Mouse (Mus musculus): ENCODE measurements around the gene Vsig8. TPM values are rescaled to one million over a fixed set of nuclear protein-coding genes. Genes with fewer than 3 reads are reported as not detected.

Vsig8 gene
- polyA plus RNA-seq, 1 experiment, result 1.9 TPM

DNA sequence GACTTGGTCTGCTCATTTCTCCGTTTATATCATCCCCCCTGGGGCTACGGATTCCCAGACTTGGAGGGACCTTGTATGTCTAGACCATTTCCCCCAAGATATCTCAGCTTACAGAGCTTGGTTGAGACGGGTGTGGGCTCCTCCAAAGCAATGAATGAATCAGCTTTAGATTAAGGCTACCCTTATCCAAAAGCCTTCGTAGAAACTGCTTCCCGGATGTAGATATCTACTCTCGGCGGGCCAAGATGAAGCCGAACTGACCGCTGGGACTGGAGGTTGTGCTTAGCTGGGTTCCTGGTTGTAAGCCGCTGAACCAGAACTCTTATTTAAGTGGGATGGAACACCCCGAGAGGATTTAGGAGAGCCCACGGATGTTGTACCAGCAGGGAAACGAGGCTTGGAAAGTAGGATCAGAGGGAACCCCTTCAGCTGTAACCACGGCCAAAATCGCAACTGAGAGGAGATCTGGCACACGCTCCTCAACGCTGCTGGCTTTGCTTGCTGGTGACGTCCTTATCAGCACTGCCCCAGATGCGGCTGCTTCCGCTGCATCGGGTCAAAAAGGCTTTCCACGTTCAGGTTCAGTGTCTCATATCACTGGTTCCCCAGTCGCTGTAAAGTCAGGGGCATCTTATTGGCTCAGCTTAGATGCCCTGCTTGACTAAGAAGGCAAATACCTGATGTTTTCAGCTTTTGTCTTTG, 29.2 kb upstream of the Vsig8 start:
- WGBS, result 5% methylated on average over 23 of the region's 23 CpGs
- Histone ChIP-seq H3K4me1 (replicated peaks; ENCODE audit: control insufficient read depth, insufficient read depth, low read length) (peaks cover 19% of the 10 kb centered on the region), H3K27ac (ENCODE audit: control insufficient read depth, insufficient read depth, low read length) (no peak overlapping the region), H3K36me3 (ENCODE audit: control insufficient read depth, insufficient read depth, low read length) (no peaks in the 10 kb centered on the region), H3K27me3 (ENCODE audit: control insufficient read depth, insufficient read depth, low read length) (no peaks in the 10 kb centered on the region; the same call in 1 of the 2 replicates), H3K4me3 (ENCODE audit: control insufficient read depth, insufficient read depth, low read length) (peak overlapping the region; percentile 9; the same call in 1 of the 2 replicates)
- no peak for TF ChIP-seq POLR2A (IDR thresholded peaks at IDR 0.05; ENCODE audit: control insufficient read depth, extremely low read depth, insufficient read depth, low read length, poor library complexity)
- no peak for TF ChIP-seq CTCF (IDR thresholded peaks at IDR 0.05; ENCODE audit: borderline replicate concordance, control insufficient read depth, extremely low read depth, insufficient read depth, low read length, poor library complexity)
- DNase-seq, result no peak

DNA sequence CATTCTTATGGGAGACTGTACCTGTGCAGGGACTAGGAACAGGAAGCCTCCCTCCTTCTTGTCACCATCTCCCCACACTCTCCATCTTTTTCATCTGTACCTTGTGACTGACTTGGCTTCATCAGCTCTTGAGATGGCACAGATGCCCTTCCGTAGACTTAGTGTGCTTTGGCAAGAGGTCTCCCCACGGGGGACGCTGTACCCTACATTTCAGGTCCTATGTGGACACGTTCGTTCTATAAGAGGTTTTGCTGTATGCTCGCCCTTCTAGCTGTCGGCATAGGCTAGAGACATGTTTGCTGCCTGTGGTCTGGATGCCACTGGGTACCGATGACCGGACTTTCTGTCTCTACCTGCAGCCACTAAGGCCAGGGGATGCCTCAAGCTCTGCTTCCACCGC, 28.3 kb upstream of the Vsig8 start:
- Histone ChIP-seq H3K4me3 (ENCODE audit: control insufficient read depth, insufficient read depth, low read length) (no peak overlapping the region), H3K4me1 (replicated peaks; ENCODE audit: control insufficient read depth, insufficient read depth, low read length) (peaks cover 19% of the 10 kb centered on the region), H3K27me3 (ENCODE audit: control insufficient read depth, insufficient read depth, low read length) (no peaks in the 10 kb centered on the region; the same call in 1 of the 2 replicates), H3K36me3 (ENCODE audit: control insufficient read depth, insufficient read depth, low read length) (no peaks in the 10 kb centered on the region), H3K27ac (ENCODE audit: control insufficient read depth, insufficient read depth, low read length) (no peak overlapping the region)
- TF ChIP-seq CTCF (IDR thresholded peaks at IDR 0.05; ENCODE audit: borderline replicate concordance, control insufficient read depth, extremely low read depth, insufficient read depth, low read length, poor library complexity), result no peak
- no peak for TF ChIP-seq POLR2A (IDR thresholded peaks at IDR 0.05; ENCODE audit: control insufficient read depth, extremely low read depth, insufficient read depth, low read length, poor library complexity)
- 96% methylated on average over 10 of the region's 10 CpGs for WGBS
- DNase-seq, result no peak

DNA sequence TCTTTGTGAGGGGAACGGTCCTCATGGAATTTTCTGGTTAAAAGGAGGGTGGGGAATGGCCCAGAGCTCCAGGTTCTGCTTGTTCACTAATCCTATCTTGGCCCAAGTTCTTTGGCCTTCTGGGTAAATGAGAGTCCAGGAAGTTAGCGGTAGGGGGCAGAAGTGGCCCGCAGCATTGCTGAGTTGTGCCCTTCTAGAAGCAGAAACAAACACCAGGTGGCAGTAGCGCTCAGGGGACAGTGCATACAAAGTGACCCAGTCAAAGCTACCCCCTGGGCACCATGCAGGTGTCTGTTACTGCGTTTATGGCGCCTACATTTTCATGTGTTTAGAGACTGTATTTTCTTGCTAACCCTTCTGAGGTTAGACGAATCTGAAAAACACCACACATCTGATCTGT, 27.0 kb upstream of the Vsig8 start:
- H3K4me3 ChIP-seq (ENCODE audit: control insufficient read depth, insufficient read depth, low read length), result no peak overlapping the region
- DNase-seq, result peak; percentile 91
- TF ChIP-seq CTCF (IDR thresholded peaks at IDR 0.05; ENCODE audit: borderline replicate concordance, control insufficient read depth, extremely low read depth, insufficient read depth, low read length, poor library complexity), result peak; percentile 88; the same call in 1 of the 2 replicates
- TF ChIP-seq POLR2A (IDR thresholded peaks at IDR 0.05; ENCODE audit: control insufficient read depth, extremely low read depth, insufficient read depth, low read length, poor library complexity), result no peak
- H3K27me3 ChIP-seq (ENCODE audit: control insufficient read depth, insufficient read depth, low read length), result no peaks in the 10 kb centered on the region; the same call in 1 of the 2 replicates
- peaks cover 19% of the 10 kb centered on the region for H3K4me1 ChIP-seq (replicated peaks; ENCODE audit: control insufficient read depth, insufficient read depth, low read length)
- no peaks in the 10 kb centered on the region for H3K36me3 ChIP-seq (ENCODE audit: control insufficient read depth, insufficient read depth, low read length)
- H3K27ac ChIP-seq (ENCODE audit: control insufficient read depth, insufficient read depth, low read length), result no peak overlapping the region
- WGBS, result 5% methylated on average over 7 of the region's 7 CpGs

DNA sequence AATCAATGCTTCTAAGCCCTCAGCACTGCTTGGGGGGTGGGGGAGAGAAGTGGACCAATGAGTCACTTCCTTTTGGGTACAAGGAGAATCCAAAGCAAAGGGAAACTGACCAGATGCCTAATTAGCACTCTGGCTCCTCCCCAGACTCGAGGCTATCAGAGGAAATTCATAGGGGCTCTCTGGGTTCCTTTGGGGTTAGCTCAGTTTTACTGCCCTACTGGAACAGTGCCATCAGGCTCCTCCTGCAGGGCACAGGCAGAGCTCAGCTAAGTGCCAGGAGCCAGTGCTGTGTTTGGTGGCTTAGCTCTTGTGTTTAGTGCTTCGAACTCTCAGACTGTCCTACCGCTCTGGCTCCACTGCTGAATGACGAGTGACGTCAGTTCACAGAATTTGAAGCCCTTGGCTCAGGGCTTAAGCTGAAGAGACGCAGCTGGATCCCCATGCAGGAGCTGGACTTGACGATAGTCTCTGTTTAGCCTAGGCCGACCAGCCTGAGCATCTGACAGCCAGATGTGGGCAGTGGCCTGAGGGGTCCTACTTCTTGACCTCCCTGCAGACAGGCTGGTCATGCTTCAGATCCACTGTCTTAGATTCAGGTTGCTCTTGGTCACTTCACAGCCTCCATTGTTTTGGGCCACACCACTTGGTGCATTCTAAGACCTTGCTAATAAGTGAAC, 25.1 kb upstream of the Vsig8 start:
- TF ChIP-seq CTCF (IDR thresholded peaks at IDR 0.05; ENCODE audit: borderline replicate concordance, control insufficient read depth, extremely low read depth, insufficient read depth, low read length, poor library complexity) (no peak), POLR2A (IDR thresholded peaks at IDR 0.05; ENCODE audit: control insufficient read depth, extremely low read depth, insufficient read depth, low read length, poor library complexity) (no peak)

DNA sequence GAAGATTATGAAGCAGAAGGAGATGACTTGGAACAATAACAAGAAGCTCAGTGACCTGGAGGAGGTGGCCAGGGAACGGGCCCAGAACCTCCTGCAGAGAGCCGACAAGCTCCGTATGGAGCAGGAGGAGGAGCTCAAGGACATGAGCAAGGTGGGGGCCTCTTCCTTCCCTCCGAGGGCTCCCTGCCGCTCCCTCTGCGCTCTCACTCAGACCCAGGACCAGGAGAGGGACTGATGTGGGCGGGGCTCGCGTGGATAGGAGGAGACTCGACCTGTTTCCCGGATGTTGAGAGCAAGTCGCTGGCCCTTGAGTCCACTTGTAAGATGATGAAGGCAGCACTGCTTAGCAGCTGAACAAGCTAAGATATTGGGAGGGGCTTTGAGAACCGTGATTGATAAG, 23.2 kb upstream of the Vsig8 start:
- TF ChIP-seq POLR2A (IDR thresholded peaks at IDR 0.05; ENCODE audit: control insufficient read depth, extremely low read depth, insufficient read depth, low read length, poor library complexity) (no peak), CTCF (IDR thresholded peaks at IDR 0.05; ENCODE audit: borderline replicate concordance, control insufficient read depth, extremely low read depth, insufficient read depth, low read length, poor library complexity) (no peak)
- no peak overlapping the region for H3K4me3 ChIP-seq (ENCODE audit: control insufficient read depth, insufficient read depth, low read length)
- H3K36me3 ChIP-seq (ENCODE audit: control insufficient read depth, insufficient read depth, low read length), result no peaks in the 10 kb centered on the region
- H3K27me3 ChIP-seq (ENCODE audit: control insufficient read depth, insufficient read depth, low read length), result no peaks in the 10 kb centered on the region; the same call in 1 of the 2 replicates
- no peak overlapping the region for H3K27ac ChIP-seq (ENCODE audit: control insufficient read depth, insufficient read depth, low read length)
- DNase-seq, result no peak
- H3K4me1 ChIP-seq (replicated peaks; ENCODE audit: control insufficient read depth, insufficient read depth, low read length), result no peaks in the 10 kb centered on the region
- WGBS, result 62% methylated on average over 13 of the region's 13 CpGs

More for the DNA sequence above, 25.1 kb upstream of the Vsig8 start:
- Histone ChIP-seq H3K4me1 (replicated peaks; ENCODE audit: control insufficient read depth, insufficient read depth, low read length) (peaks cover 11% of the 10 kb centered on the region), H3K4me3 (ENCODE audit: control insufficient read depth, insufficient read depth, low read length) (no peak overlapping the region), H3K36me3 (ENCODE audit: control insufficient read depth, insufficient read depth, low read length) (no peaks in the 10 kb centered on the region), H3K27ac (ENCODE audit: control insufficient read depth, insufficient read depth, low read length) (no peak overlapping the region), H3K27me3 (ENCODE audit: control insufficient read depth, insufficient read depth, low read length) (no peaks in the 10 kb centered on the region; the same call in 1 of the 2 replicates)
- no peak for DNase-seq
- 59% methylated on average over 8 of the region's 8 CpGs for WGBS

DNA sequence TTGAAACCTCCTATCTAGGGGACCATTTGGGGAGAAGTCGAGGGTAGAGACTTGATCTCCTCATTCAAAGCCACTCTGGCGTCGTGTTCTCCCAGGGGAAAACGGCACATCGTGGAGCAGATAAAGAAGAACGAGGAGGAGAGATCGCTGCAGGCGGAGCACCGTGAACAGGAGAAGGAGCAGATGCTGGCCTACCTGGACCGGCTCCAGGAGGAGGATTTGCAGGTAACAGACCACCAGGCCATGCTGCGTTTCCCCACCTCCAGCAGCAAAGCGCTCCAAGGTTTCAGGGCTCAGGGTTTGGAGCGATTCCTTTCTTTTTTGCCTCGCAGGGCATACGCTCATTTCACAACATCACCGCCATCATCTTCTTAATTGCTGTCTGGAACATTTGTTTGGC, 20.6 kb upstream of the Vsig8 start:
- no peaks in the 10 kb centered on the region for H3K27me3 ChIP-seq (ENCODE audit: control insufficient read depth, insufficient read depth, low read length)
- TF ChIP-seq CTCF (IDR thresholded peaks at IDR 0.05; ENCODE audit: borderline replicate concordance, control insufficient read depth, extremely low read depth, insufficient read depth, low read length, poor library complexity) (no peak), POLR2A (IDR thresholded peaks at IDR 0.05; ENCODE audit: control insufficient read depth, extremely low read depth, insufficient read depth, low read length, poor library complexity) (no peak)
- 95% methylated on average over 16 of the region's 16 CpGs for WGBS
- no peak overlapping the region for H3K4me3 ChIP-seq (ENCODE audit: control insufficient read depth, insufficient read depth, low read length)
- H3K36me3 ChIP-seq (ENCODE audit: control insufficient read depth, insufficient read depth, low read length), result no peaks in the 10 kb centered on the region
- no peak for DNase-seq
- no peaks in the 10 kb centered on the region for H3K4me1 ChIP-seq (replicated peaks; ENCODE audit: control insufficient read depth, insufficient read depth, low read length)
- no peak overlapping the region for H3K27ac ChIP-seq (ENCODE audit: control insufficient read depth, insufficient read depth, low read length)
